Mouse (Mus musculus) hindbrain, embryonic 13.5 days (tissue): ENCODE results near the gene Arntl2. TPM values are rescaled to one million over a fixed set of nuclear protein-coding genes. Genes with fewer than 3 reads are reported as not detected.

Experiments
- ATAC-seq: fragments of 200-750 bp; cut with Nextera tagmentation; 2 replicates; pipeline ENCODE4 v1.8.0; 2017; ENCODE audit warnings: moderate TSS enrichment; ENCODE audit not compliant: low FRiP score
- H3K27ac ChIP-seq: fragments of 300-500 bp; sonication (generic); 2 replicates; pipeline ENCODE4 v1.5.1; 2015; ENCODE audit warnings: inconsistent platforms, mild to moderate bottlenecking, moderate library complexity
- H3K27me3 ChIP-seq: fragments of 300-500 bp; sonication (generic); 2 replicates; pipeline ENCODE4 v1.6.1; 2015; ENCODE audit warnings: mild to moderate bottlenecking, inconsistent platforms
- H3K36me3 ChIP-seq: fragments of 300-500 bp; sonication (generic); 2 replicates; pipeline ENCODE4 v1.6.1; 2015; ENCODE audit warnings: mild to moderate bottlenecking, inconsistent platforms
- H3K4me1 ChIP-seq: fragments of 300-500 bp; sonication (generic); replicated peaks from 2 replicates; pipeline ENCODE4 v1.6.1; 2015; ENCODE audit warnings: inconsistent platforms
- H3K4me2 ChIP-seq: fragments of 300-500 bp; sonication (generic); 2 replicates; pipeline ENCODE4 v1.6.1; 2015; ENCODE audit warnings: inconsistent platforms, mild to moderate bottlenecking, moderate library complexity
- H3K4me3 ChIP-seq: fragments of 300-500 bp; sonication (generic); 2 replicates; pipeline ENCODE4 v1.5.1; 2015; ENCODE audit warnings: mild to moderate bottlenecking, inconsistent platforms
- H3K9ac ChIP-seq: fragments of 300-500 bp; sonication (generic); 2 replicates; pipeline ENCODE4 v1.6.1; 2015; ENCODE audit warnings: mild to moderate bottlenecking, inconsistent platforms
- H3K9me3 ChIP-seq: fragments of 300-500 bp; sonication (generic); 2 replicates; pipeline ENCODE4 v1.6.1; 2016; ENCODE audit warnings: inconsistent platforms
- WGBS: fragments of 180-500 bp; shearing (Covaris S2); methylation state at CpG from one replicate; pipeline ENCODE4 v1.1.7; 2015; 5-methylcytosine and 5-hydroxymethylcytosine counted together
- polyA plus RNA-seq: library from polyadenylated mRNA; unstranded; fragments of >200 nt; fragmentation: Nextera tagmentation; extraction: Ambion mirVana; gene quantifications from 2 replicates; pipeline ENCODE4 v1.2.1, GENCODE M21; 2015

Arntl2 gene
- polyA plus RNA-seq, 1 experiment from 2014 or later, result 2.1 TPM

DNA sequence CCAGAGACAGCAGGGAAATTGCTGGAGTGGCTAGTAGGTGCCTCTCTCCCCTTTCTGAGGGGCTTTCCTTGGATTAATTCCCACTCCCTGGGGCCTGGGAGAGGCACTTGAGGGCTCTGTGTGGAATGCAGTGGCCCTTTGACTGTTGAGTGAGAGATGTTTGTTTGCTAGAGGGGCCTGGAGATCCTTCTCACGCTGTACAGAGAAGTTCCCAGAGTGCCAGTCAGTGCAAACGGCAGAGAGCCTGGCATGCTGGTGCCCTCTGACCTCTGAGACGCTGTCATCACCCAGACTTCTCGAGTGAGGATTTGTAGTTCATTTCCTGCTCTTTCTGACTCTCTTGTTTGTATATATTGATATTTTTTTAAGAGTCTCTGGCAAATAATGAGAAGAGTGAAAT, 39.9 kb downstream of the Arntl2 start:
- Histone ChIP-seq H3K9me3 (no peaks in the 10 kb centered on the region), H3K4me1 (0 out of 2 replicates have a peak, but pooled peaks cover 5% of the 10 kb centered on the region), H3K4me3 (no peak overlapping the region), H3K9ac (no peak overlapping the region), H3K4me2 (no peak overlapping the region), H3K27me3 (no peaks in the 10 kb centered on the region), H3K27ac (no peak overlapping the region), H3K36me3 (no peaks in the 10 kb centered on the region)
- ATAC-seq, result no peak
- 34% methylated on average over 4 of the region's 4 CpGs for WGBS

- 0 out of 2 replicates have a peak, but pooled peaks cover 5% of the 10 kb centered on the region for H3K4me1 ChIP-seq
- H3K36me3 ChIP-seq, result no peaks in the 10 kb centered on the region
- no peaks in the 10 kb centered on the region for H3K9me3 ChIP-seq
- no peak for ATAC-seq
- no peak overlapping the region for H3K4me2 ChIP-seq
- no peak overlapping the region for H3K27ac ChIP-seq
- H3K4me3 ChIP-seq, result no peak overlapping the region
- H3K27me3 ChIP-seq, result no peaks in the 10 kb centered on the region
- H3K9ac ChIP-seq, result no peak overlapping the region
- 80% methylated on average over 7 of the region's 7 CpGs for WGBS
Measured at GRCm38 (mm10) chr6:146837316-146837715, 41.5 kb downstream of the Arntl2 start.

DNA sequence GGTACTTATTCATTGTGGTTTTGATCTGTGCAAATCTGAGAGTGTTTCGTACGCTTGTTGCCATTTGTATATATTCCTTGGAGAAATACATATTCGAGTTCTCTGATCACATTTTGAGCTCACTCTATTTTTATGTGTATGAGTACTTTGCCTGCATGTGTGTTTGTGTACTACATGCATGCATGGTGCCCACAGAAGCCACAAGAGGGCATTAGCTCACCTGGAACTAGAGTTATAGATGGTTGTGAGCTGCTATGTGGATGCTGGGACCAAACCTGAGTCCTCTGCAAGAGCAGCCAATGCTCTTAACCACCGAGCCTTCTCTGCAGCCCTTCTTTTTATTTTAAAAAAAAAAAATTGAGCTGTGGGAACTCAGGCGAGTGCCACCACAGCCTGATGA, 42.5 kb downstream of the Arntl2 start:
- WGBS, result 91% methylated on average over 5 of the region's 5 CpGs

DNA sequence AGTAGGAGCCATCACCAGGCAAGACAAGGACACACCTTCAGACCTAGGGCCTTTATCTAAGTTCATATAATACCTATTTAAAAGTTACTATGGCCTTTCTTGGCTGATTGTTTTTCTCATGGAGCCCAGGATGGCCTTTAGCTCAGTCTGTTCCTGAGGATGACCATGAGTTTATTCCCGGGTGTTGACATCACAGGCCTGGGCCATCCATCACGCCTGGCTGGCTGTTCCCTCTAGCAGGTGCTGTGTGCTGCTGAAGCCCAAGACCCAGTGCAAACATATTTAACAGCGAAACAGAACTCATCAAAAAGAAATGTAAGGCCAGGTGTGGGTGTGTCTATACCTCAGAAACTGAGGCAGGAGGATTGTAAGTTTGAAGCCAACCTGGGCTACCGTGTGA, 43.0 kb downstream of the Arntl2 start:
- no peaks in the 10 kb centered on the region for H3K36me3 ChIP-seq
- no peaks in the 10 kb centered on the region for H3K9me3 ChIP-seq
- H3K4me3 ChIP-seq, result no peak overlapping the region
- no peak for ATAC-seq
- no peaks in the 10 kb centered on the region for H3K27me3 ChIP-seq
- H3K9ac ChIP-seq, result no peak overlapping the region
- WGBS, result 96% methylated on average over 4 of the region's 4 CpGs
- 0 out of 2 replicates have a peak, but pooled peaks cover 5% of the 10 kb centered on the region for H3K4me1 ChIP-seq
- no peak overlapping the region for H3K27ac ChIP-seq
- no peak overlapping the region for H3K4me2 ChIP-seq

More for the DNA sequence above, 42.5 kb downstream of the Arntl2 start:
- Histone ChIP-seq H3K36me3 (no peaks in the 10 kb centered on the region), H3K4me3 (no peak overlapping the region), H3K27me3 (no peaks in the 10 kb centered on the region), H3K9ac (no peak overlapping the region), H3K9me3 (no peaks in the 10 kb centered on the region), H3K27ac (no peak overlapping the region), H3K4me1 (0 out of 2 replicates have a peak, but pooled peaks cover 5% of the 10 kb centered on the region), H3K4me2 (no peak overlapping the region)
- ATAC-seq, result no peak

DNA sequence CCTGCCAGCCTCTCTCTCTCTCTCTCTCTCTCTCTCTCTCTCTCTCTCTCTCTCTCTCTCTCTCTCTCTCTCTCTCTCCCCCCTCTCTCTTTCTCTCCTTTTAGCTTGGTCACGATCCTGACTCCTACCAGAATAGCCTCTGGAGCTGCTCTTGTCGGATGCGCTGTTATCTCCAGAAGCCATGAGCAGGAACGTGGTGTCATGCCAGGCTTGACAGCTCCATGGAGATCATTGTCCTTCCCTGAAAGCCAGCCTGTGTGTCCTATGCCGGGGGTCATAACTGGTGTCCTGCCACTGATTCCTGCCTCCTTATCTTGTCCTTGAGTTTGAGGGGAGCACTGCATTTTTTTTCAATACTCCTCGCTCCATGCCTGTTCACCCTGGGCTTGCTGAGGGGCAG, 49.0 kb downstream of the Arntl2 start:
- 82% methylated on average over 6 of the region's 6 CpGs for WGBS
- no peak overlapping the region for H3K4me3 ChIP-seq
- H3K27ac ChIP-seq, result no peak overlapping the region
- no peak for ATAC-seq
- H3K4me1 ChIP-seq, result 0 out of 2 replicates have a peak, but pooled peaks cover 4% of the 10 kb centered on the region
- no peaks in the 10 kb centered on the region for H3K9me3 ChIP-seq
- H3K27me3 ChIP-seq, result no peaks in the 10 kb centered on the region
- H3K9ac ChIP-seq, result no peak overlapping the region
- H3K4me2 ChIP-seq, result no peak overlapping the region
- H3K36me3 ChIP-seq, result no peaks in the 10 kb centered on the region

DNA sequence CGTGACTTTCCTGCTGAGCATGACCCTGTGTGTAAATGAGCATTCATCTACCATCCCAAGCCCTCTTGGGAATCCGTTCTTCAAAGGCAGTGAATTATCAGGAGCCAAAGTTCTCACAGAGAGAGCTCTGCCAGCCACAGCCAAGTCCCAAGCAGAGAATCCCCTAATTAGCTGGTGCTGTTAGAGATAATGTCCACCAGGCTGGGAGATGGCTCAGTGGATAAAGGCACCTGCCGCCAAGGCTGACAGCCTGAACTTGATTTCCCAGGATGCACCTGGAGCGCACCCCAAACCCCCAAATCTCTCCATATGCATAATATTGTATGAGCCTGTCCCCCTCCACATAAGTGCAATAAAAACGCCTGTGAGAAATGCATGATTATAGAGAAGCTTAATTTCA, 49.5 kb downstream of the Arntl2 start:
- WGBS, result 74% methylated on average over 5 of the region's 5 CpGs
- no peak for ATAC-seq
- H3K27ac ChIP-seq, result no peak overlapping the region
- no peaks in the 10 kb centered on the region for H3K9me3 ChIP-seq
- H3K4me3 ChIP-seq, result no peak overlapping the region
- no peak overlapping the region for H3K4me2 ChIP-seq
- H3K36me3 ChIP-seq, result no peaks in the 10 kb centered on the region
- H3K4me1 ChIP-seq, result 0 out of 2 replicates have a peak, but pooled peaks cover 4% of the 10 kb centered on the region
- no peaks in the 10 kb centered on the region for H3K27me3 ChIP-seq
- H3K9ac ChIP-seq, result no peak overlapping the region

DNA sequence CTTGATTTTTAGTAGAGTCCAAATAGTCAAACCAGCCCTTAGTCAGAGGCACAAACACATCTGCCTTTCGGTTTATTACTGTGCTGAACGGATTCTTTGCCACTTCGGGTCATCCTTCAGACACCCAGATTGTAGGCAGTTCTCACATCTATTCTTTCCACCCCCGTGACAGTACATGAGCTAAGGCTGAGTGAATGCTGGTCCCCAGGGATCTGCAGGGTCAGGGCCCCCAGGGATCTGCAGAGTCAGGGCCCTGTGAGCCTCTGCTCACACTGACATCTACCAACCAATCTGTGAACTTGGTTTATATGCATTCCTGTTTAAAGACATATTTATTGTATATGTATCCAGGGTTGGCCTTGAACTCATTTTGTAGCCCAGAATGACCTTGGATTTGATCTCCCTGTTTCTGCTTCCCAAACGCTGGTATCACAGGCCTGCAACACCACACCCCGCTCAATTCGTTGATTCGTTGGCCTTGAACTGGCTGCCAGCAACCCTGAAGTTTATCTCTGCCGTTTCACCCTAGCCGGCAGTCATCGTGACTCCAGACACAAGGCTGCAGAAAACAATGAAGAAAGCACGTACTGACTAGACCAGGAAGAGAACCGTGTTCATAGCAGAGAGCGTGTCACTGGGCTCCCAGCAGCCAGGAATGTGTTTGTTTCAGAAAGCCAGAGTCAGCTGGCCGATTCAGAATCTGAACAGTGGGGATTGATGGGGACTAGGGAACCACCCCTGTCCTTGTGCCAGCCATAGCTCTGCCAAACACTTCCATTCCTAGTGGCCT, 50.3 kb downstream of the Arntl2 start:
- Histone ChIP-seq H3K4me3 (no peak overlapping the region), H3K4me2 (no peak overlapping the region), H3K36me3 (no peaks in the 10 kb centered on the region), H3K27me3 (no peaks in the 10 kb centered on the region), H3K9ac (no peak overlapping the region), H3K27ac (no peak overlapping the region; the same call in 1 of the 2 replicates), H3K4me1 (0 out of 2 replicates have a peak, but pooled peaks cover 4% of the 10 kb centered on the region), H3K9me3 (no peaks in the 10 kb centered on the region)
- peak; percentile 43; the same call in 1 of the 2 replicates for ATAC-seq
- 72% methylated on average over 15 of the region's 15 CpGs for WGBS

GRCm38 (mm10) chr6:146847402-146847801, 51.5 kb downstream of the Arntl2 start:
- Histone ChIP-seq H3K27me3 (no peaks in the 10 kb centered on the region), H3K9ac (no peak overlapping the region), H3K27ac (no peak overlapping the region), H3K36me3 (no peaks in the 10 kb centered on the region), H3K4me2 (no peak overlapping the region), H3K4me3 (no peak overlapping the region), H3K4me1 (0 out of 2 replicates have a peak, but pooled peaks cover 4% of the 10 kb centered on the region), H3K9me3 (no peaks in the 10 kb centered on the region)
- 81% methylated on average over 3 of the region's 3 CpGs for WGBS
- ATAC-seq, result no peak

- no peaks in the 10 kb centered on the region for H3K9me3 ChIP-seq
- H3K9ac ChIP-seq, result no peak overlapping the region
- H3K36me3 ChIP-seq, result no peaks in the 10 kb centered on the region
- 0 out of 2 replicates have a peak, but pooled peaks cover 4% of the 10 kb centered on the region for H3K4me1 ChIP-seq
- no peak overlapping the region for H3K4me3 ChIP-seq
- no peak overlapping the region for H3K27ac ChIP-seq
- no peak overlapping the region for H3K4me2 ChIP-seq
- H3K27me3 ChIP-seq, result no peaks in the 10 kb centered on the region
- 93% methylated on average over 3 of the region's 3 CpGs for WGBS
- ATAC-seq, result no peak
Measured at GRCm38 (mm10) chr6:146848281-146848680, 52.4 kb downstream of the Arntl2 start.

- 0 out of 2 replicates have a peak, but pooled peaks cover 3% of the 10 kb centered on the region for H3K4me1 ChIP-seq
- H3K4me3 ChIP-seq, result no peak within 1 kb of the TSS
- no peaks in the 10 kb centered on the region for H3K9me3 ChIP-seq
- no peak for ATAC-seq
- H3K27me3 ChIP-seq, result no peaks in the 10 kb centered on the region
- no peak within 1 kb of the TSS for H3K27ac ChIP-seq
- 70% methylated on average over 4 of the region's 4 CpGs for WGBS
- H3K9ac ChIP-seq, result no peak within 1 kb of the TSS
- no peak within 1 kb of the TSS for H3K4me2 ChIP-seq
- H3K36me3 ChIP-seq, result no peaks in the 10 kb centered on the region
Measured at GRCm38 (mm10) chr6:146850050-146850449, 54.2 kb downstream of the Arntl2 start, which contains the start of gene Smco2. Smco2 (plus strand) TSS chr6:146850104.

DNA sequence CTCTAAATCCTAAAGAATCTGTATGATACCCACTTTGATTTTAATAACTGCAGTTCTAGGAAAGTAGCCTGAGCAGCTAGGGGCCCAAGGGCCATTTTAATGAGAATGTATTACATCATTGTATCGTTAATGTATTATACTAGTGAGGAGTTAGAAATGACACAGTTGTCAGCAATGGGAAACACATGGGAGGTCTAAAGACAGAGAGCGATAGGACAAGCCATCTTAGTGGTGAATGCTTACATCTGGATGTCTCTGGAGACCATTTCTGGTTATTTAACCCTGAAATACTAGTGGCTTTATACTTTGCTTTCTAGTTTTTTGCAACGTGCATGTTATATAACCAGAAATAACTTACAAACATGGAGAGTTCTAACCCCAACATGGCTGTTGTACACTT, 56.1 kb downstream of the Arntl2 start:
- Histone ChIP-seq H3K9me3 (no peaks in the 10 kb centered on the region), H3K4me1 (no peaks in the 10 kb centered on the region), H3K9ac (no peak overlapping the region), H3K27me3 (no peaks in the 10 kb centered on the region), H3K4me2 (no peak overlapping the region), H3K36me3 (no peaks in the 10 kb centered on the region), H3K27ac (no peak overlapping the region), H3K4me3 (no peak overlapping the region)
- ATAC-seq, result no peak
- WGBS, result 90% methylated on average over 3 of the region's 3 CpGs

DNA sequence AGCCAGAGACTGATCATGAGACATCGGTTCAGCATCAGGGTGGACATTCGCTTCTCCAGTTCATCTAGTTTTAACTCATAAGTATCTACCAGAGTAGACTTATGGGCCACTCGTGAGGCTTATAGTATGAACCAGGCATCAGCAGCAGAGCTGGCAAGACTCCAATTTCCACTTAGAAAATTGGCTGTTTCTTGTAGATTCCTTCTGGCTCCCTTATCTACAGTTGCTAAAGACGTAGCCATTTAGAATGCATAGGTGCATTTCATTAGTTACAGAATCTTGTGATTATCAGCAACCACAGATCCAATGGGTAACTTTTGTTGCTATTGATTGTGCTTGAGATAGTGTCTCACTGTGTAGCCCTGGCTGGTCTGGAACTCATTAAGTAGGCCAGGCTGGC, 56.9 kb downstream of the Arntl2 start:
- Histone ChIP-seq H3K27me3 (no peaks in the 10 kb centered on the region), H3K4me3 (no peak overlapping the region), H3K9ac (no peak overlapping the region), H3K4me1 (no peaks in the 10 kb centered on the region), H3K4me2 (no peak overlapping the region), H3K36me3 (no peaks in the 10 kb centered on the region), H3K27ac (no peak overlapping the region), H3K9me3 (no peaks in the 10 kb centered on the region)
- 87% methylated on average over 4 of the region's 4 CpGs for whole genome bisulfite sequencing
- no peak for ATAC-seq

DNA sequence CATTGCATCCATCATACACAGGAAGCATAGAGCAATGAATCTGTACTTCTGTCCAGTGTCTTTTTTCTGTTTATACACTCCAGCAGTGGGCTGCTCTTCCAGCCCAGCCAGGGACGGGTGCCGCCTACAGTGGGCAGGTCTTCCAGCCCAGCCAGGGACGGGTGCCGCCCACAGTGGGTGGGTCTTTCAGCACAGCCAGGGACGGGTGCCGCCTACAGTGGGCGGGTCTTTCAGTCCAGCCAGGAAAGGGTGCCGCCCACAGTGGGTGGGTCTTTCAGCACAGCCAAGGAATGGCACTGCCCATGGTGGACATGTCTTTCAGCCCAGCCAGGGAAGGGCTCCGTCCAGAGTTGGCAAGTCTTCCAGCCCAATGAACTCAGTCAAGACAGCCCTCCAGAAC, 59.3 kb downstream of the Arntl2 start:
- Histone ChIP-seq H3K27me3 (no peaks in the 10 kb centered on the region), H3K36me3 (no peaks in the 10 kb centered on the region), H3K9me3 (no peaks in the 10 kb centered on the region), H3K4me2 (no peak overlapping the region), H3K27ac (no peak overlapping the region), H3K4me3 (no peak overlapping the region), H3K9ac (no peak overlapping the region), H3K4me1 (no peaks in the 10 kb centered on the region)
- 93% methylated on average over 9 of the region's 9 CpGs for WGBS
- ATAC-seq, result no peak
